Mouse (Mus musculus) CH12.LX (cell line): ENCODE measurements around the gene Kif11. TPM values are rescaled to one million over a fixed set of nuclear protein-coding genes. Genes with fewer than 3 reads are reported as not detected.

ENCODE experiments used
- DNase-seq: peaks from one replicate; pipeline ENCODE4 v3.0.0-alpha.2; 2013; ENCODE audit errors: extremely low read depth
- H3K27ac ChIP-seq: 2 replicates; pipeline ENCODE4 v1.5.1; 2012; ENCODE audit warnings: low read depth, mild to moderate bottlenecking, control low read depth, moderate library complexity; ENCODE audit not compliant: insufficient read depth
- H3K27me3 ChIP-seq: replicated peaks from 2 replicates; pipeline ENCODE3; 2012; ENCODE audit warnings: inconsistent platforms
- H3K36me3 ChIP-seq, 2 experiments: replicated peaks in 1 of 2; 2 replicates each; pipeline versions ENCODE3 to v1.6.1; 2012; ENCODE audit warnings: inconsistent platforms in 1 of 2, low read length in 1 of 2, mild to moderate bottlenecking in 1 of 2, mixed read lengths in 1 of 2, moderate library complexity in 1 of 2; ENCODE audit not compliant: control insufficient read depth in 1 of 2, insufficient read depth in 1 of 2
- H3K4me1 ChIP-seq, 2 experiments: 2 replicates each; pipeline ENCODE4 v1.6.1; 2012; ENCODE audit warnings: inconsistent platforms in 1 of 2, moderate library complexity in 1 of 2; ENCODE audit not compliant: insufficient read depth in 2 of 2, control insufficient read depth in 1 of 2
- H3K4me2 ChIP-seq: 2 replicates; pipeline ENCODE4 v1.6.1; 2012; ENCODE audit warnings: low read depth, mild to moderate bottlenecking, control low read depth; ENCODE audit not compliant: poor library complexity, insufficient read depth, severe bottlenecking
- H3K4me3 ChIP-seq, 3 experiments: fragments of 150-350 bp in 1 of 3; sonication (generic) in 1 of 3; replicated peaks in 1 of 3; 2 replicates each; pipeline versions ENCODE3 to v1.5.1; 2011 to 2012; ENCODE audit warnings: low read depth in 2 of 3, low read length in 2 of 3, mild to moderate bottlenecking in 2 of 3, moderate library complexity in 2 of 3, control low read depth in 1 of 3, improper control_type of control experiment in 1 of 3, inconsistent platforms in 1 of 3, mixed read lengths in 1 of 3; ENCODE audit not compliant: poor library complexity in 1 of 3
- H3K79me2 ChIP-seq: replicated peaks from 2 replicates; pipeline ENCODE4 v1.6.1; 2012; ENCODE audit warnings: mild to moderate bottlenecking, moderate library complexity; ENCODE audit not compliant: control insufficient read depth, poor library complexity, insufficient read depth, severe bottlenecking; ENCODE audit errors: extremely low read depth
- H3K9ac ChIP-seq: 2 replicates; pipeline ENCODE4 v1.6.1; 2012; ENCODE audit warnings: low read depth, mild to moderate bottlenecking, control low read depth, moderate library complexity; ENCODE audit not compliant: insufficient read depth
- H3K9me3 ChIP-seq: replicated peaks from 2 replicates; pipeline ENCODE3; 2012; ENCODE audit warnings: low read length, inconsistent platforms, mixed read lengths
- CHD2 ChIP-seq: IDR thresholded peaks from 2 replicates; pipeline ENCODE4 v1.6.1; 2011; ENCODE audit warnings: low read length, improper control_type of control experiment
- CTCF ChIP-seq, 2 experiments: IDR thresholded peaks in 1 of 2; conservative IDR thresholded peaks in 1 of 2; 2 replicates each; pipeline ENCODE4 v1.5.1; 2011 to 2012; ENCODE audit warnings: low read depth in 2 of 2, low read length in 2 of 2, improper control_type of control experiment in 1 of 2, inconsistent platforms in 1 of 2, mild to moderate bottlenecking in 1 of 2, moderate library complexity in 1 of 2
- E2F4 ChIP-seq: IDR thresholded peaks from 2 replicates; pipeline ENCODE4 v1.6.1; 2011; ENCODE audit warnings: low read depth, low read length, improper control_type of control experiment; ENCODE audit not compliant: insufficient replicate concordance
- EP300 ChIP-seq: IDR thresholded peaks from 2 replicates; pipeline ENCODE4 v1.6.1; 2011; ENCODE audit warnings: low read length, improper control_type of control experiment
- ETS1 ChIP-seq: conservative IDR thresholded peaks from 2 replicates; pipeline ENCODE4 v1.6.1; 2012; ENCODE audit warnings: low read depth, mild to moderate bottlenecking, inconsistent platforms, low read length, improper control_type of control experiment, moderate library complexity
- GABPA ChIP-seq: IDR thresholded peaks from 2 replicates; pipeline ENCODE4 v1.6.1; 2012; ENCODE audit warnings: low read depth, low read length, improper control_type of control experiment, inconsistent platforms; ENCODE audit not compliant: insufficient replicate concordance
- HCFC1 ChIP-seq: IDR thresholded peaks from 2 replicates; pipeline ENCODE4 v1.6.1; 2012; ENCODE audit warnings: low read depth, mild to moderate bottlenecking, inconsistent platforms, low read length, improper control_type of control experiment
- IRF4 ChIP-seq: IDR thresholded peaks from 2 replicates; pipeline ENCODE4 v1.6.1; 2014; ENCODE audit warnings: low read depth, mild to moderate bottlenecking, inconsistent platforms, low read length, improper control_type of control experiment
- JUND ChIP-seq: conservative IDR thresholded peaks from 2 replicates; pipeline ENCODE4 v1.6.1; 2011; ENCODE audit warnings: low read depth, low read length, improper control_type of control experiment
- MAX ChIP-seq: IDR thresholded peaks from 2 replicates; pipeline ENCODE4 v1.6.1; 2011; ENCODE audit warnings: low read length, improper control_type of control experiment
- MEF2A ChIP-seq: IDR thresholded peaks from 2 replicates; pipeline ENCODE4 v1.6.1; 2014; ENCODE audit warnings: low read depth, mild to moderate bottlenecking, inconsistent platforms, low read length, improper control_type of control experiment, borderline replicate concordance
- NRF1 ChIP-seq: IDR thresholded peaks from 2 replicates; pipeline ENCODE4 v1.6.1; 2014; ENCODE audit warnings: low read depth, mild to moderate bottlenecking, inconsistent platforms, low read length, improper control_type of control experiment, moderate library complexity
- PAX5 ChIP-seq: IDR thresholded peaks from 2 replicates; pipeline ENCODE4 v1.6.1; 2012; ENCODE audit warnings: low read length, inconsistent platforms, mixed read lengths
- POLR2A ChIP-seq: IDR thresholded peaks from 2 replicates; pipeline ENCODE4 v1.6.1; 2011; ENCODE audit warnings: low read depth, mild to moderate bottlenecking, improper control_type of control experiment, low read length
- SIN3A ChIP-seq: IDR thresholded peaks from 2 replicates; pipeline ENCODE4 v1.6.1; 2012; ENCODE audit warnings: low read length, improper control_type of control experiment, inconsistent platforms
- TCF12 ChIP-seq: IDR thresholded peaks from 2 replicates; pipeline ENCODE4 v1.6.1; 2014; ENCODE audit warnings: low read depth, mild to moderate bottlenecking, inconsistent platforms, low read length, improper control_type of control experiment
- UBTF ChIP-seq: IDR thresholded peaks from 2 replicates; pipeline ENCODE4 v1.6.1; 2012; ENCODE audit warnings: low read depth, mild to moderate bottlenecking, inconsistent platforms, low read length, improper control_type of control experiment, moderate library complexity
- USF1 ChIP-seq: IDR thresholded peaks from 2 replicates; pipeline ENCODE4 v1.6.1; 2014; ENCODE audit warnings: low read depth, mild to moderate bottlenecking, inconsistent platforms, low read length, improper control_type of control experiment
- ZKSCAN1 ChIP-seq: IDR thresholded peaks from 2 replicates; pipeline ENCODE4 v1.6.1; 2012; ENCODE audit warnings: low read depth, inconsistent platforms, low read length, improper control_type of control experiment, borderline replicate concordance
- ZMIZ1 ChIP-seq: IDR thresholded peaks from 2 replicates; pipeline ENCODE4 v1.6.1; 2012; ENCODE audit warnings: low read depth, mild to moderate bottlenecking, inconsistent platforms, low read length, improper control_type of control experiment
- ZNF384 ChIP-seq: IDR thresholded peaks from 2 replicates; pipeline ENCODE4 v1.6.1; 2012; ENCODE audit warnings: low read depth, low read length, improper control_type of control experiment, inconsistent platforms
- dilution Hi-C: fragments of 300-500 bp; cut with MboI; formaldehyde crosslinking; loops from 2 replicates; pipeline ENCODE4 v1.14.3; 2020; ENCODE audit warnings: low sequenced_read_pairs; ENCODE audit not compliant: extremely low pct_unique_long_range_greater_than_20kb, extremely low pct_ligation_motif_present
- in situ Hi-C: fragments of 300-500 bp; cut with MboI; formaldehyde crosslinking; loops from 3 replicates; pipeline ENCODE4 v1.14.3; 2019; ENCODE audit warnings: low sequenced_read_pairs, low pct_ligation_motif_present, low pct_unique_long_range_greater_than_20kb, mixed read lengths
- polyA plus RNA-seq: library from polyadenylated mRNA; unstranded; fragments of >175 nt; gene quantifications from 2 replicates; pipeline ENCODE4 v1.2.1, GENCODE M21; 2012; ENCODE audit warnings: low read depth; ENCODE audit not compliant: insufficient read length
- total RNA-seq, 2 experiments: library from RNA; depleted of rRNA; stranded (reverse); fragments of 300-350 nt in 1 of 2; fragments of >200 nt in 1 of 2; gene quantifications; 2 replicates each; pipeline ENCODE4 v1.2.3; 2012 to 2014

Kif11 gene
- total and polyA plus RNA-seq, 3 experiments, result 61.7 to 144 (median 67.8) TPM

DNA sequence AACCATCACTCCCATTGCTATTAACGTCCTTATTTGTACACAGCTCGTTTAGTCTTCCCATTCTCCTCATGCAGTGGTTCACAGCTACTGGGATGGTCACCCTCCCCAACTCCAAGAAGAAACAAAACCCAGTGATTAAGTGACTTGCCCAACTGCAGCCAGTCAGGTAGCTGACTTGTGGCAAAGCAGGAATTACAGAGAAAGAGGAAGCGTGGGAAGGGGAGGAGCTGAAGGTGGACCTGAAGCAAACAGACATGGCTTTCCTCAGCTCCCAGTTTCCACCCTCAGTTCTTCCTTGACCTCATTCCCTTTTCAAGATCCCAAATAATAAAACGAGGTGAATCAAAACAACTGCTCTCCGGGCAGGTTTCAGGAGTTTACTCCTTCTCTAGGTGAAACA lies 35.7 kb upstream of the Kif11 start:
- Histone ChIP-seq H3K79me2 (peaks cover 63% of the 10 kb centered on the region), H3K4me1 (peaks cover 2 to 54% of the 10 kb centered on the region in 2 experiments; a peak in 2 of 4 replicates), H3K9ac (no peak overlapping the region), H3K27ac (no peak overlapping the region), H3K4me3 (no peak overlapping the region), H3K36me3 (peaks cover 4 to 36% of the 10 kb centered on the region in 2 experiments), H3K4me2 (no peak overlapping the region), H3K27me3 (no peaks in the 10 kb centered on the region), H3K9me3 (no peaks in the 10 kb centered on the region)
- no peak for DNase-seq
- TF ChIP-seq IRF4, result no peak
- no peak for TF ChIP-seq CHD2
- no peak for TF ChIP-seq SIN3A
- dilution Hi-C loops, result no loop called here
- in situ Hi-C loops, result no loop called here

DNA sequence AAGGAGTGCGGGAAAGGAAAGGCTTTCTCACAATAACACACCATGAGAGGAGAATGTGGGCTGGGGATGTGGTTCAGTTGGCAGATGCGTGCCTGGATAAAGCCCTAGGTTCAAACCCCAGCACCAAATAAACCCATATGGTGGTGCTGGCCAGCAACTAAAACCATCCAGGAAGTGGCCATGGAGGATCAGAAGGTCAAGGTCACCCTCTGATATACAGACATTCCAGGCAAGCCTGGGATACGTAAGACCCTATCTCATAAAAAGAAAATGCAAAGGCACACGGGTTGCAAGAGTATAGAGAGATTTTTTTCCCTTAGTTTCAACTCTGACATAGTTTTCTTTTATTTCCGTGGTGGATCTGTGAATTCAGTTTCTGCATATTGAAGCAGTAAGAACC lies 35.3 kb upstream of the Kif11 start:
- Histone ChIP-seq H3K9ac (no peak overlapping the region), H3K27me3 (no peaks in the 10 kb centered on the region), H3K4me1 (peaks cover 2 to 54% of the 10 kb centered on the region in 2 experiments; a peak in 2 of 4 replicates), H3K9me3 (no peaks in the 10 kb centered on the region), H3K36me3 (peaks cover 4 to 37% of the 10 kb centered on the region in 2 experiments), H3K79me2 (peaks cover 64% of the 10 kb centered on the region), H3K4me3 (no peak overlapping the region), H3K4me2 (no peak overlapping the region), H3K27ac (no peak overlapping the region)
- TF ChIP-seq PAX5, result no peak
- TF ChIP-seq ETS1, result no peak
- no peak for TF ChIP-seq TCF12
- DNase-seq, result no peak
- in situ Hi-C loops, result no loop called here
- dilution Hi-C loops, result no loop called here

DNA sequence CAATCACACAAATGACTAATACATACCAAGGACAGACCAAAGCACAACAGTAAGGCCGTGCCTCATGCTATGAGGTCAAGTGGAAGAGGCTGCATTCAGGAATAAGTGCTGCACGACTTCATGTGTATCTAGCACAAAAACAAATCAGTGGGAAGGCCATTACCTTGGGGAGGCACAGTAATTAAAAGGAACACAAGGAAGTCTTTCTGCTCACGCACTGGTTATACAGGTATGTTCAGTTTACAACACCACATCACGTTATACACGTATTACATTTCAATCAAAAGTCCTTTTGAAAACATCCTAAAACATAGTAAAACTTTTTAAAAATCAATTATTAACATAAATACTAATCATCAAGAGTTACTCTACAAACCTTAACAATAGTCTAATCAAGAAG lies 32.3 kb upstream of the Kif11 start:
- Histone ChIP-seq H3K27ac (no peak overlapping the region), H3K79me2 (peaks cover 67% of the 10 kb centered on the region), H3K9me3 (no peaks in the 10 kb centered on the region), H3K27me3 (no peaks in the 10 kb centered on the region), H3K4me1 (peaks cover 2 to 32% of the 10 kb centered on the region in 2 experiments; a peak in 2 of 4 replicates), H3K4me3 (no peak overlapping the region), H3K36me3 (peaks cover 2 to 48% of the 10 kb centered on the region in 2 experiments), H3K9ac (no peak overlapping the region), H3K4me2 (no peak overlapping the region)
- no peak for DNase-seq
- in situ Hi-C loops (no loop called here), dilution Hi-C loops (no loop called here)
- TF ChIP-seq NRF1, result no peak
- TF ChIP-seq ZMIZ1, result no peak
- no peak for TF ChIP-seq E2F4
- no peak for TF ChIP-seq ZNF384
- TF ChIP-seq CHD2, result no peak
- no peak for TF ChIP-seq POLR2A
- TF ChIP-seq GABPA, result no peak
- no peak for TF ChIP-seq ZKSCAN1
- TF ChIP-seq MAX, result no peak
- TF ChIP-seq SIN3A, result no peak
- TF ChIP-seq EP300, result no peak
- no peak for TF ChIP-seq USF1
- no peak for TF ChIP-seq TCF12
- no peak for TF ChIP-seq CTCF (conservative IDR thresholded peaks at IDR 0.05 in 1 of 2, IDR thresholded peaks at IDR 0.05 in 1 of 2; ENCODE audit: low read depth in 2 of 2, low read length in 2 of 2)
- no peak for TF ChIP-seq UBTF
- TF ChIP-seq JUND, result no peak
- no peak for TF ChIP-seq IRF4
- TF ChIP-seq HCFC1, result no peak
- no peak for TF ChIP-seq MEF2A
